Mouse (Mus musculus): Measurements from ENCODE around the gene Gan.

GRCm38 (mm10) chr8:117133702-117134101, 24.2 kb upstream of the Gan start:
- no peak for TF ChIP-seq EP300 (IDR thresholded peaks at IDR 0.05; ENCODE audit: low read depth)
- TF ChIP-seq CTCF (IDR thresholded peaks at IDR 0.05; ENCODE audit: low read depth): no peak
